Mouse (Mus musculus) liver, adult 2 months (tissue): Measurements from ENCODE around the gene Apoa1.

Experiments
- CTCF ChIP-seq: fragments of 200-500 bp; IDR thresholded peaks from 2 replicates; pipeline ENCODE4 v1.5.1; 2011; ENCODE audit warnings: low read depth, low read length, control low read depth
- POLR2A ChIP-seq: fragments of 200-500 bp; IDR thresholded peaks from 2 replicates; pipeline ENCODE4 v1.6.1; 2011; ENCODE audit warnings: low read length, control low read depth; ENCODE audit not compliant: insufficient read depth; ENCODE audit errors: extremely low read depth

GRCm38 (mm10) chr9:46269125-46269524 lies 40.7 kb downstream of the Apoa1 start:
- peak; percentile 15; the same call in 1 of the 2 replicates for TF ChIP-seq CTCF
- TF ChIP-seq POLR2A: 0 out of 2 replicates have a peak, but pooled peaks have one; percentile 56
